Mouse (Mus musculus) neural tube, embryonic 14.5 days (tissue): ENCODE results near the gene Hba-a2. TPM values are rescaled to one million over a fixed set of nuclear protein-coding genes. Genes with fewer than 3 reads are reported as not detected.

Experiments used
- ATAC-seq: fragments of 200-750 bp; cut with Nextera tagmentation; 2 replicates; pipeline ENCODE4 v1.8.0; 2017; ENCODE audit warnings: low read depth, mild to moderate bottlenecking, moderate TSS enrichment, moderate library complexity
- H3K27ac ChIP-seq: fragments of 300-500 bp; sonication (generic); 2 replicates; pipeline ENCODE4 v1.5.1; 2014; ENCODE audit warnings: low read depth, mild to moderate bottlenecking, control low read depth, low read length, moderate library complexity, mixed read lengths
- H3K27me3 ChIP-seq: fragments of 300-500 bp; sonication (generic); 2 replicates; pipeline ENCODE4 v1.6.1; 2014; ENCODE audit warnings: low read length; ENCODE audit not compliant: control insufficient read depth, insufficient read depth
- H3K36me3 ChIP-seq: fragments of 300-500 bp; sonication (generic); 2 replicates; pipeline ENCODE4 v1.6.1; 2014; ENCODE audit warnings: low read length, mixed read lengths; ENCODE audit not compliant: control insufficient read depth, insufficient read depth
- H3K4me1 ChIP-seq: fragments of 300-500 bp; sonication (generic); 2 replicates; pipeline ENCODE4 v1.6.1; 2014; ENCODE audit warnings: low read length; ENCODE audit not compliant: control insufficient read depth, insufficient read depth
- H3K4me2 ChIP-seq: fragments of 300-500 bp; sonication (generic); 2 replicates; pipeline ENCODE4 v1.6.1; 2014; ENCODE audit warnings: mild to moderate bottlenecking, low read depth, low read length, control low read depth
- H3K4me3 ChIP-seq: fragments of 300-500 bp; sonication (generic); 2 replicates; pipeline ENCODE4 v1.5.1; 2014; ENCODE audit warnings: low read depth, low read length, control low read depth, mixed read lengths
- H3K9ac ChIP-seq: fragments of 300-500 bp; sonication (generic); replicated peaks from 2 replicates; pipeline ENCODE4 v1.6.1; 2014; ENCODE audit warnings: low read depth, mild to moderate bottlenecking, control low read depth, low read length, mixed read lengths
- H3K9me3 ChIP-seq: fragments of 300-500 bp; sonication (generic); 2 replicates; pipeline ENCODE4 v1.6.1; 2016; ENCODE audit warnings: low read length; ENCODE audit not compliant: control insufficient read depth
- WGBS: fragments of 180-500 bp; shearing (Covaris S2); extraction: QIAGEN DNeasy Blood & Tissue Kit; methylation state at CpG from one replicate; pipeline ENCODE4 v1.1.7; 2014; 5-methylcytosine and 5-hydroxymethylcytosine counted together
- polyA plus RNA-seq: library from polyadenylated mRNA; unstranded; fragments of >200 nt; fragmentation: Nextera tagmentation; extraction: Ambion mirVana; gene quantifications from 2 replicates; pipeline ENCODE4 v1.2.1, GENCODE M21; 2014

Hba-a2 gene
- polyA plus RNA-seq, 1 experiment from 2014 or later = 6,030 TPM

- H3K4me2 ChIP-seq = no peak overlapping the region
- WGBS = 91% methylated on average over 1 of the region's 1 CpGs
- H3K27me3 ChIP-seq = no peaks in the 10 kb centered on the region
- H3K4me3 ChIP-seq = no peak overlapping the region
- peaks cover 6% of the 10 kb centered on the region for H3K4me1 ChIP-seq
- no peaks in the 10 kb centered on the region for H3K9me3 ChIP-seq
- no peak overlapping the region for H3K9ac ChIP-seq
- ATAC-seq = no peak
- no peak overlapping the region for H3K27ac ChIP-seq
- no peaks in the 10 kb centered on the region for H3K36me3 ChIP-seq
Observed at GRCm38 (mm10) chr11:32343350-32343749, 47.1 kb downstream of the Hba-a2 start.

- no peak overlapping the region for H3K4me3 ChIP-seq
- H3K27me3 ChIP-seq = no peaks in the 10 kb centered on the region
- no peak for ATAC-seq
- H3K4me1 ChIP-seq = peaks cover 22% of the 10 kb centered on the region
- no peak overlapping the region for H3K9ac ChIP-seq
- no peaks in the 10 kb centered on the region for H3K9me3 ChIP-seq
- no peaks in the 10 kb centered on the region for H3K36me3 ChIP-seq
- no peak overlapping the region for H3K4me2 ChIP-seq
- 59% methylated on average over 6 of the region's 6 CpGs for WGBS
- H3K27ac ChIP-seq = no peak overlapping the region
Observed at GRCm38 (mm10) chr11:32345504-32346297, 49.4 kb downstream of the Hba-a2 start.

Other genes with a start within 250 kb of the Hba-a2 start
- gene Il9r, start 96.2 kb upstream of the Hba-a2 start, polyA plus RNA-seq = 0.05 TPM in 1 of 2 replicates, not detected in the other
- gene Snrnp25, start 91.1 kb upstream of the Hba-a2 start, polyA plus RNA-seq = 42.6 and 47.1 TPM in 2 replicates
- 12.5 and 21.5 TPM in 2 replicates for gene Rhbdf1, start 74.2 kb upstream of the Hba-a2 start, polyA plus RNA-seq
- gene Mpg, start 70.0 kb upstream of the Hba-a2 start, polyA plus RNA-seq = 36.7 and 43.0 TPM in 2 replicates
- gene Nprl3, start 28.8 kb upstream of the Hba-a2 start, polyA plus RNA-seq = 32.7 and 38.3 TPM in 2 replicates
- gene Hba-x, start 20.1 kb upstream of the Hba-a2 start, polyA plus RNA-seq = 43.2 and 157 TPM in 2 replicates
- gene Hba-a1, start 13.0 kb upstream of the Hba-a2 start, polyA plus RNA-seq = 2,197 and 2,350 TPM in 2 replicates
- gene Hbq1b, start 9.5 kb upstream of the Hba-a2 start, polyA plus RNA-seq = 0.96 and 2.7 TPM in 2 replicates
- 1.9 TPM in 1 of 2 replicates, not detected in the other for gene Hbq1a, start 3.6 kb downstream of the Hba-a2 start, polyA plus RNA-seq
- gene Sh3pxd2b, start 51.3 kb downstream of the Hba-a2 start, polyA plus RNA-seq = 21.3 and 23.1 TPM in 2 replicates
- gene Ubtd2, start 158.9 kb downstream of the Hba-a2 start, polyA plus RNA-seq = 52.5 and 55.5 TPM in 2 replicates
- gene Efcab9, start 235.6 kb downstream of the Hba-a2 start, polyA plus RNA-seq = not detected in 2 replicates
- gene Stk10, start 236.8 kb downstream of the Hba-a2 start, polyA plus RNA-seq = 1.4 and 2.0 TPM in 2 replicates